Mouse (Mus musculus) forelimb bud, embryonic 11.5 days (tissue): ENCODE measurements around the gene Tbce.
"Not testable (repeated sequence)": the region's sequence is repeated elsewhere in the genome, so short reads cannot be mapped to it uniquely, and the experiment has no call there.

Source experiments
- DNase-seq: peaks from one replicate; pipeline ENCODE4 v3.0.0-alpha.2; 2012; ENCODE audit warnings: low read depth, low spot score

Gene Tbce

GRCm38 (mm10) chr13:14034073-14034348 is 5.4 kb downstream of the Tbce start:
- DNase-seq: no peak

GRCm38 (mm10) chr13:14033309-14034072 is 5.9 kb downstream of the Tbce start:
- DNase-seq: no peak

GRCm38 (mm10) chr13:14026154-14026820 is 13.2 kb downstream of the Tbce start:
- no peak for DNase-seq

- DNase-seq: no peak
These were observed 13.9 kb downstream of the Tbce start for GRCm38 (mm10) chr13:14025554-14025953.

GRCm38 (mm10) chr13:14021417-14021816 is 18.0 kb downstream of the Tbce start:
- DNase-seq: not testable (repeated sequence)

- no peak for DNase-seq
These were observed 20.6 kb downstream of the Tbce start for GRCm38 (mm10) chr13:14018852-14019251.

- no peak for DNase-seq
These were observed 21.2 kb downstream of the Tbce start for GRCm38 (mm10) chr13:14018283-14018682.

- DNase-seq: no peak
These were observed 23.8 kb downstream of the Tbce start for GRCm38 (mm10) chr13:14015609-14016008.

- DNase-seq: no peak
These were observed 24.9 kb downstream of the Tbce start for GRCm38 (mm10) chr13:14014540-14014939.

GRCm38 (mm10) chr13:14014001-14014400 is 25.4 kb downstream of the Tbce start:
- no peak for DNase-seq

- no peak for DNase-seq
These were observed 27.9 kb downstream of the Tbce start for GRCm38 (mm10) chr13:14011454-14011995.

- no peak for DNase-seq
These were observed 33.4 kb downstream of the Tbce start for GRCm38 (mm10) chr13:14006056-14006455.

- no peak for DNase-seq
These were observed 34.4 kb downstream of the Tbce start for GRCm38 (mm10) chr13:14004999-14005398.

- no peak for DNase-seq
These were observed 35.4 kb downstream of the Tbce start for GRCm38 (mm10) chr13:14004086-14004485.

GRCm38 (mm10) chr13:14002706-14003105 is 36.7 kb downstream of the Tbce start:
- no peak for DNase-seq

- DNase-seq: no peak
These were observed 42.0 kb downstream of the Tbce start for GRCm38 (mm10) chr13:13997476-13997875.

GRCm38 (mm10) chr13:13995046-13995445 is 44.4 kb downstream of the Tbce start:
- DNase-seq: no peak

GRCm38 (mm10) chr13:13993041-13993440 is 46.4 kb downstream of the Tbce start:
- DNase-seq: no peak

- peak; percentile 55 for DNase-seq
These were observed 49.0 kb downstream of the Tbce start for GRCm38 (mm10) chr13:13990391-13990790.

GRCm38 (mm10) chr13:13989135-13989534 is 50.3 kb downstream of the Tbce start:
- no peak for DNase-seq

- DNase-seq: no peak
These were observed 55.9 kb downstream of the Tbce start for GRCm38 (mm10) chr13:13983523-13983922.

- DNase-seq: not testable (repeated sequence)
These were observed 57.6 kb downstream of the Tbce start for GRCm38 (mm10) chr13:13981842-13982241.

- DNase-seq: no peak
These were observed 69.6 kb downstream of the Tbce start for GRCm38 (mm10) chr13:13969796-13970195.
